Mouse (Mus musculus) heart, embryonic 14.5 days (tissue): ENCODE measurements around the gene Gpat3. TPM values are rescaled to one million over a fixed set of nuclear protein-coding genes. Genes with fewer than 3 reads are reported as not detected.

ENCODE experiments used
- ATAC-seq: fragments of 200-750 bp; cut with Nextera tagmentation; 2 replicates; pipeline ENCODE4 v1.8.0; 2017; ENCODE audit warnings: low read depth, moderate TSS enrichment; ENCODE audit not compliant: insufficient number of reproducible peaks, insufficient read depth, low FRiP score
- H3K27ac ChIP-seq, 2 experiments: fragments of 200-500 bp in 1 of 2; fragments of 300-500 bp in 1 of 2; sonication (generic) in 1 of 2; replicated peaks in 1 of 2; 2 replicates each; pipeline ENCODE4 v1.5.1; 2012 to 2014; ENCODE audit warnings: low read depth in 2 of 2, low read length in 2 of 2, control low read depth in 1 of 2, mild to moderate bottlenecking in 1 of 2, mixed read lengths in 1 of 2; ENCODE audit not compliant: control insufficient read depth in 1 of 2, insufficient read depth in 1 of 2
- H3K27me3 ChIP-seq: fragments of 300-500 bp; sonication (generic); 2 replicates; pipeline ENCODE4 v1.6.1; 2014; ENCODE audit warnings: mild to moderate bottlenecking, low read length, control low read depth; ENCODE audit not compliant: control insufficient read depth, insufficient read depth
- H3K36me3 ChIP-seq: fragments of 300-500 bp; sonication (generic); 2 replicates; pipeline ENCODE4 v1.6.1; 2014; ENCODE audit warnings: mild to moderate bottlenecking, control low read depth, low read length, mixed read lengths; ENCODE audit not compliant: control insufficient read depth, insufficient read depth
- H3K4me1 ChIP-seq, 2 experiments: fragments of 200-500 bp in 1 of 2; fragments of 300-500 bp in 1 of 2; sonication (generic) in 1 of 2; 2 replicates each; pipeline ENCODE4 v1.6.1; 2012 to 2014; ENCODE audit warnings: low read length in 2 of 2, control low read depth in 1 of 2, mixed read lengths in 1 of 2; ENCODE audit not compliant: control insufficient read depth in 2 of 2, insufficient read depth in 2 of 2
- H3K4me2 ChIP-seq: fragments of 300-500 bp; sonication (generic); 2 replicates; pipeline ENCODE4 v1.6.1; 2014; ENCODE audit warnings: mild to moderate bottlenecking, low read length
- H3K4me3 ChIP-seq, 2 experiments: fragments of 200-500 bp in 1 of 2; fragments of 300-500 bp in 1 of 2; sonication (generic) in 1 of 2; 2 replicates each; pipeline ENCODE4 v1.5.1; 2012 to 2014; ENCODE audit warnings: low read length in 2 of 2, mild to moderate bottlenecking in 2 of 2, control low read depth in 1 of 2, low read depth in 1 of 2, moderate library complexity in 1 of 2; ENCODE audit not compliant: control insufficient read depth in 1 of 2, insufficient read depth in 1 of 2
- H3K9ac ChIP-seq: fragments of 300-500 bp; sonication (generic); 2 replicates; pipeline ENCODE4 v1.6.1; 2014; ENCODE audit warnings: mild to moderate bottlenecking, low read length
- H3K9me3 ChIP-seq: fragments of 300-500 bp; sonication (generic); 2 replicates; pipeline ENCODE4 v1.6.1; 2016; ENCODE audit warnings: low read length, control low read depth; ENCODE audit not compliant: control insufficient read depth
- WGBS: fragments of 180-500 bp; shearing (Covaris S2); extraction: QIAGEN DNeasy Blood & Tissue Kit; methylation state at CpG from one replicate; pipeline ENCODE4 v1.1.7; 2014; 5-methylcytosine and 5-hydroxymethylcytosine counted together
- polyA plus RNA-seq: library from polyadenylated mRNA; unstranded; fragments of >200 nt; fragmentation: Nextera tagmentation; extraction: Ambion mirVana; gene quantifications from 2 replicates; pipeline ENCODE4 v1.2.1, GENCODE M21; 2014

Gpat3 gene
- polyA plus RNA-seq, 1 experiment from 2014 or later: 14.9 TPM

GRCm38 (mm10) chr5:100914989-100915388 is 69.5 kb downstream of the Gpat3 start:
- no peaks in the 10 kb centered on the region for H3K27me3 ChIP-seq
- H3K27ac ChIP-seq: no peak overlapping the region
- H3K4me3 ChIP-seq: no peak overlapping the region
- no peaks in the 10 kb centered on the region for H3K9me3 ChIP-seq
- no peak overlapping the region for H3K9ac ChIP-seq
- H3K4me2 ChIP-seq: no peak overlapping the region
- H3K4me1 ChIP-seq: peaks cover 4 to 6% of the 10 kb centered on the region in 2 experiments; a peak in 1 of 4 replicates
- 14% methylated on average over 7 of the region's 7 CpGs for WGBS
- H3K36me3 ChIP-seq: no peaks in the 10 kb centered on the region
- ATAC-seq: no peak

- Histone ChIP-seq H3K4me2 (no peak overlapping the region), H3K4me1 (peaks cover 4 to 5% of the 10 kb centered on the region in 2 experiments; a peak in 1 of 4 replicates), H3K9ac (no peak overlapping the region), H3K4me3 (no peak overlapping the region), H3K36me3 (no peaks in the 10 kb centered on the region), H3K27me3 (peaks cover 2% of the 10 kb centered on the region), H3K27ac (no peak overlapping the region), H3K9me3 (no peaks in the 10 kb centered on the region)
- WGBS: 37% methylated on average over 5 of the region's 5 CpGs
- ATAC-seq: no peak
Observed at GRCm38 (mm10) chr5:100915411-100915810, 69.9 kb downstream of the Gpat3 start.

- peaks cover 7% of the 10 kb centered on the region for H3K27me3 ChIP-seq
- H3K9me3 ChIP-seq: no peaks in the 10 kb centered on the region
- no peak overlapping the region for H3K4me3 ChIP-seq
- 69% methylated on average over 8 of the region's 8 CpGs for WGBS
- no peak overlapping the region for H3K9ac ChIP-seq
- no peaks in the 10 kb centered on the region for H3K36me3 ChIP-seq
- no peak for ATAC-seq
- no peak overlapping the region for H3K4me2 ChIP-seq
- H3K4me1 ChIP-seq: peaks cover 4 to 5% of the 10 kb centered on the region in 2 experiments; a peak in 1 of 4 replicates
- no peak overlapping the region for H3K27ac ChIP-seq
Observed at GRCm38 (mm10) chr5:100916416-100916815, 70.9 kb downstream of the Gpat3 start.

- no peak for ATAC-seq
- peaks cover 4 to 5% of the 10 kb centered on the region in 2 experiments; a peak in 1 of 4 replicates for H3K4me1 ChIP-seq
- no peak overlapping the region for H3K27ac ChIP-seq
- peaks cover 7% of the 10 kb centered on the region for H3K27me3 ChIP-seq
- WGBS: 22% methylated on average over 15 of the region's 15 CpGs
- H3K4me3 ChIP-seq: no peak overlapping the region
- H3K4me2 ChIP-seq: no peak overlapping the region
- H3K36me3 ChIP-seq: no peaks in the 10 kb centered on the region
- no peak overlapping the region for H3K9ac ChIP-seq
- no peaks in the 10 kb centered on the region for H3K9me3 ChIP-seq
Observed at GRCm38 (mm10) chr5:100917252-100917774, 71.8 kb downstream of the Gpat3 start.

- no peaks in the 10 kb centered on the region for H3K9me3 ChIP-seq
- no peak overlapping the region for H3K4me3 ChIP-seq
- peak overlapping the region; percentile 52 for H3K4me2 ChIP-seq
- H3K9ac ChIP-seq: no peak overlapping the region
- H3K27ac ChIP-seq: no peak overlapping the region
- 13% methylated on average over 9 of the region's 9 CpGs for WGBS
- no peak for ATAC-seq
- H3K4me1 ChIP-seq: peaks cover 4 to 5% of the 10 kb centered on the region in 2 experiments; a peak in 1 of 4 replicates
- peaks cover 7% of the 10 kb centered on the region for H3K27me3 ChIP-seq
- H3K36me3 ChIP-seq: no peaks in the 10 kb centered on the region
Observed at GRCm38 (mm10) chr5:100919069-100919468, 73.6 kb downstream of the Gpat3 start.

- H3K9me3 ChIP-seq: no peaks in the 10 kb centered on the region
- ATAC-seq: no peak
- no peaks in the 10 kb centered on the region; a peak in 1 of 4 replicates for H3K4me1 ChIP-seq
- no peak overlapping the region for H3K9ac ChIP-seq
- no peaks in the 10 kb centered on the region for H3K36me3 ChIP-seq
- 68% methylated on average over 2 of the region's 2 CpGs for WGBS
- H3K27ac ChIP-seq: no peak overlapping the region
- no peaks in the 10 kb centered on the region for H3K27me3 ChIP-seq
- no peak overlapping the region for H3K4me2 ChIP-seq
- H3K4me3 ChIP-seq: no peak overlapping the region
Observed at GRCm38 (mm10) chr5:100929698-100930097, 84.2 kb downstream of the Gpat3 start.

GRCm38 (mm10) chr5:100943716-100944115 is 98.2 kb downstream of the Gpat3 start:
- no peak overlapping the region for H3K9ac ChIP-seq
- H3K9me3 ChIP-seq: no peaks in the 10 kb centered on the region
- no peaks in the 10 kb centered on the region for H3K36me3 ChIP-seq
- no peaks in the 10 kb centered on the region for H3K4me1 ChIP-seq
- 75% methylated on average over 11 of the region's 11 CpGs for WGBS
- no peak for ATAC-seq
- H3K27ac ChIP-seq: no peak overlapping the region
- H3K4me2 ChIP-seq: no peak overlapping the region
- no peaks in the 10 kb centered on the region; the same call in 1 of the 2 replicates for H3K27me3 ChIP-seq
- no peak overlapping the region for H3K4me3 ChIP-seq

GRCm38 (mm10) chr5:100945336-100945735 is 99.8 kb downstream of the Gpat3 start:
- 83% methylated on average over 10 of the region's 10 CpGs for WGBS

More at GRCm38 (mm10) chr5:100945336-100945735, 99.8 kb downstream of the Gpat3 start:
- no peaks in the 10 kb centered on the region for H3K36me3 ChIP-seq
- no peak overlapping the region for H3K4me3 ChIP-seq
- no peaks in the 10 kb centered on the region for H3K9me3 ChIP-seq
- H3K4me1 ChIP-seq: no peaks in the 10 kb centered on the region
- H3K9ac ChIP-seq: no peak overlapping the region
- ATAC-seq: no peak
- H3K27ac ChIP-seq: no peak overlapping the region
- H3K27me3 ChIP-seq: no peaks in the 10 kb centered on the region; the same call in 1 of the 2 replicates
- H3K4me2 ChIP-seq: no peak overlapping the region
